Mouse (Mus musculus) lung, postnatal 0 days (tissue): ENCODE data around the gene Smim24.

Source experiments
- CTCF ChIP-seq: IDR thresholded peaks from 2 replicates; pipeline ENCODE4 v1.5.1; 2016; ENCODE audit warnings: antibody characterized with exemption, mild to moderate bottlenecking
- EP300 ChIP-seq: IDR thresholded peaks from 2 replicates; pipeline ENCODE4 v1.6.1; 2016; ENCODE audit warnings: antibody characterized with exemption, mild to moderate bottlenecking, control low read depth

- TF ChIP-seq CTCF = no peak
- TF ChIP-seq EP300 = no peak
Measured at GRCm38 (mm10) chr10:81345162-81345534, 47.7 kb upstream of the Smim24 start.
